Mouse (Mus musculus): ENCODE results near the gene Ldha. TPM values are rescaled to one million over a fixed set of nuclear protein-coding genes. Genes with fewer than 3 reads are reported as not detected.
"Not testable (repeated sequence)": the region's sequence is repeated elsewhere in the genome, so short reads cannot be mapped to it uniquely, and the experiment has no call there.

Gene Ldha
- total RNA-seq (2015) (597 and 639 TPM in 2 replicates), total RNA-seq (2017) (442 and 446 TPM in 2 replicates)

DNA sequence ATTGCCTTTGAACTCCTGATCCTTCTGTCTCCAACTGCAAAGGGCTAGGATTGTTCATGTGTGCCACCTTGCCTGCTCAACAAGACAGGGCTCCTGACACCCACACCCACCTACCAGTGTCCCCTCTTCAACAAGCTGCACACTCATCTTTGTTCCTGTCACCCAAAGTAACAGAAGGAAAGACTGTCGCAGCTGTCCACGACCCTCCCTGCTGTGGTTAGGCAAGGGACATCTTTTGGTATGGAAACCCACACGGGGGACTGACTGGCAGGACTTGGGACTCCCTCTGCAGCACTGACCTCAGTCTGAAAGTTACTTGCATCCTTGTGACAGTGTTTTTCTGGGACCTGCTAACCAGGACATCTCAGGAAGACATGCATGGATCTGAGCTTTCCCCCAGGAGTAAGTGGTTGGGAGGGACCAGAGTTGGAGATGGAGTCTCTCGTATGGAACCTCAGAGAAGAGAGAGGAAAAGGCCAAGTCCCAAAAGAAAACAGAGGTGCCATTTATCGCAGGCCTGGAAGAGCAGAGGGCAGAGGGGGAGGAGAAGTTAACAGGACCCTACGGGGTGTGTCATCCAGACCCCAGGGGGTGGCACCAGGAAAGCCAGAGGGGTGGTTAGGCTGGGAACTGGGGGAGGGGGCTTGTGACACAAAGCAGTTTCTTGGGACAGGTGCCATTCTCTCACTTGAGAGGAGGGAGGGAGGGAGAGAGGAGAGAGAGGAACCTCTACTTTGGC, at the start of gene Ldha:
Ldha (plus strand) TSS at position 689 of the 739 bp plus-strand sequence.
- ATAC-seq (replicated peaks; ENCODE audit: poor library complexity), result no peak

DNA sequence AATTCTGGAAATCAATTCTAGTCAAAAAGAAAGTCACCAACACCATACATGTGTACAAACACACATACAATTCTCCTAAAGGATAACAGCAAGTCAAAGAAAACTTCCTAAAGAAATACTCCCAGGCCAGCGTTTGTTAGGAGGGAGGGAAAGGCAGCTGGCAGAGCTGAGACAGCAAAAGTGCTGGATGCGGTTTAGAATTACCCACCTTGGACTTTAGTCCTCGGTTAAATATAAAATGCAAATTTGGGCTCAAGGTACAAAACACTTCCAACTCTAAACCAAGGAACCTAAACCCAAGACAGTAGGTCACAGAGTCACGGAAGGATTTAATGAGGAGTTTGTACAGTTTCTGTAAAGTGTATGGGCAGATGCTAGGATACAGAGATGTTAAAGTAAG, 47.4 kb upstream of the Ldha start:
- ATAC-seq (replicated peaks; ENCODE audit: poor library complexity), result no peak

DNA sequence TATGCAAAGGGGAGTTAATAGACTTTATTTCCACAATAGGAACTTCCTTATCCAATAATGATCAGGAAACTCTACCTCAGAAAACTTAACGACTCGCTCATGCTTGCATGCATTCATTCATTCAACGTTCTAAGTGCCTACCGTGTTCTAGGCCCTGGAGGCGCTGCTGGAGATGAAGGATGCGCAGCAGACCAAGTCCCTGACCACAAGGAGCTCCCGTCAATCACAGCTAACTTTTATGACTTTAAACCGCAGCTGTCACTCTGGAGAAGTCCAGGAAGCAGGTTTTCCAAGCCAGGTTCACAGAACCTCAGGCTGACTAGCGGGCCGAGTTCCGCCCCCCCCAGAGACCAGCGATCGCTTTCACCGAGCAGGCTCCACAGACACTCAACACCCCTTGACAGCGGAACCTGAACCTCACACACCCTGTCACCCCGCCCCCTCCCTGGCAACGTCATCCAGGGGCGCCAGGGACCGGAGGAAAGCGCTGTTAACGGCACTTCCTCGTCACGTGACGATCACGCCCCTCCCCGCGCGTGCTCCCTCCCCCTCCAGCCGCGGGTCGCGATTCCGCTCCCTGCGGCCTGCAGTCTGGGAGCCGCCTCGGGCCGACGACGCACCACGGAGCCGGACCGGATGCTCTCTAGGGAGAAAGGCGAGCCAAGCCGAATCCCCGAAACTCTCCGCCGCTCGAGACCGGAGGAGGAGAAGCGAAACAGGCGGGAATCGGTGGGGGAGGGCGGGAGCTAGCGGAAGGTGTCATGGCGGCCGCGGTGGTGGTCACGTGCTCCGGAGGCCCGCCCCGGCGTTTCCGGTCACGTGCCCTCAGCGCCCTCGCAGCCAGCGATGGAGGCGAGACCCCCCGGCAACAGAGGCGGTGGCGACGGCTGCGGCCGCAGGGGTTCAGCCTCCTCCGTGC, 45.7 kb upstream of the Ldha start, which contains the start of the genes Hps5 and Gtf2h1:
Hps5 (minus strand) TSS at position 778 of the 919 bp plus-strand sequence.
Gtf2h1 (plus strand) TSS at position 817 of the 919 bp plus-strand sequence.
- peak; percentile 96 for ATAC-seq (replicated peaks; ENCODE audit: poor library complexity)

DNA sequence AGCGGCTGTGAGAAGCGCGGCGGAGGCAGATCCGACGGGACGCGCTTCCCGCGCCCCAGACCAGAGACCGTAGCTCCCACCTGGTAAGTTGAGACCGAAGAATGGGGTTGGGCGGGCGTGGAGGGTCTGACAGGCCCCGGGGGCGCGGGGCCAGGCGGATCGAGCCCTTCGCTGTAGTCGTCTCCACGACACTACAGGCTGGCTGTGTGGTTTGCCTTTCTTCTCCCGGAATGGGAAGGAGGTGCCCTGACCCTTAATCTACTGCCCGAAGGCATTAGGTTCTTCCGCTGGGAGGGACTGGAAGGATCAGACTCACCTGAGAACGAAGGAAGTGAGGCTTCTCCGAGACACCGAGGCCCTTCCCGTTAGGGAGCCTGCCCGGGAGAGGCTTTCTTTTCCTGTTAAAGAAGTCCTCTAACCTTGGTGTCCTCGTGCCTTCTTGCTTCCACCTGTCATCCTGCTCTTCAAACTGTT, 45.0 kb upstream of the Ldha start:
- ATAC-seq (replicated peaks; ENCODE audit: poor library complexity), result no peak

DNA sequence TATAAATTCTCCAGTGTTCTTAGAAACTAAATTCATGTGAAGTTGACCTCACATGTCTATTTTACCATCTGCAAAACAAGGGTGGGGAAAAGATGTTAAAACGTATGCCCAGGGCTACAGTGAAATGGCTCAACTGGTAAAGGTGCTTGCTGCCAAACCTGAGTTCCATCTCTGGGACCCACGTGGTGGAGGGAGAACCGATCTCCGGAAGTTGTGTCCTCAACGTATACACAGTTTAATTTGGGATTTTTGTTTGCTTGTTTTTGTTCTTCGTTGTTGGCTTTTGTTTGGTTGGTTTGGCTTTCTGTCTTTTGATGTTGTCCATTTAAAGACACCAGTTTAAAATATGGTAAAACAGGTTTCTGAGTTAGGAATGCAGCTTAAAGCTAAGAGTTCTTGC, 44.5 kb upstream of the Ldha start:
- ATAC-seq (replicated peaks; ENCODE audit: poor library complexity), result no peak

DNA sequence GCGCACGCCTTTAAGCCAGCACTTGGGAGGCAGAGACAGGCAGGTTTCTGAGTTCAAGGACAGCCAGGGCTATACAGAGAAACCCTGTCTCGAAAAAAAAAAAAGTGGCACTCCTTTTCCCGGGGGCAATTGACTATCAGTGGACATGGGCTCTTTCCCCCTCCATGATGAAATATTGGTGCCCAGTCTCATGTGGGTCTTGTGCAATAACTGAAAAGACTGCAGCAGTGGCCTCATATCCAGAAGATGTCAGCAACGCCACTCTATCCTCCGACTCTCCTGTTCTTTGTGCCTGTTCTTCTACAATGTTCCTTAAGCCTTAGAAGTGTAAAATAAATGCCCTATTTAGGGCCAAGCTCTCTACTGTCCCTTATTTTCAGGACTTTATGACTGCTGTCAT, 30.9 kb upstream of the Ldha start:
- peak; percentile 76 for ATAC-seq (replicated peaks; ENCODE audit: poor library complexity)

DNA sequence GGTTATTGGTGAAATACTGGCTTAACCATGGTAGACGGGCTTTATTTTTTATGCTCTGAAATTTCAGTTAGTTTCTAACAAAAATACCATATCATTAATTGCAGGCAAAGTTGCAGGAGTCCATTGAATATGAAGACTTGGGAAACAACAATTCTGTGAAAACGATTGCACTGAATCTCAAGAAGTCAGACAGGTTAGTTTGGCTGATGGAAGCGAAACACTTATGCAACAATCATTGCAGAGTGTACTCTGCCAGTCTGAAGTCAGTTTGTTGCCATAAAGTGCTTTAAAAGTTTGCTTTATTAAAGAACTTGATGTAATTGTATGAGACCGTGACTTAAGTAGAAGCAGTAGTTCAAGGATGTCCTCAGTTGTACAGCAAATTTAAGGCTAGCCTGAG, 27.3 kb upstream of the Ldha start:
- ATAC-seq (replicated peaks; ENCODE audit: poor library complexity), result no peak

DNA sequence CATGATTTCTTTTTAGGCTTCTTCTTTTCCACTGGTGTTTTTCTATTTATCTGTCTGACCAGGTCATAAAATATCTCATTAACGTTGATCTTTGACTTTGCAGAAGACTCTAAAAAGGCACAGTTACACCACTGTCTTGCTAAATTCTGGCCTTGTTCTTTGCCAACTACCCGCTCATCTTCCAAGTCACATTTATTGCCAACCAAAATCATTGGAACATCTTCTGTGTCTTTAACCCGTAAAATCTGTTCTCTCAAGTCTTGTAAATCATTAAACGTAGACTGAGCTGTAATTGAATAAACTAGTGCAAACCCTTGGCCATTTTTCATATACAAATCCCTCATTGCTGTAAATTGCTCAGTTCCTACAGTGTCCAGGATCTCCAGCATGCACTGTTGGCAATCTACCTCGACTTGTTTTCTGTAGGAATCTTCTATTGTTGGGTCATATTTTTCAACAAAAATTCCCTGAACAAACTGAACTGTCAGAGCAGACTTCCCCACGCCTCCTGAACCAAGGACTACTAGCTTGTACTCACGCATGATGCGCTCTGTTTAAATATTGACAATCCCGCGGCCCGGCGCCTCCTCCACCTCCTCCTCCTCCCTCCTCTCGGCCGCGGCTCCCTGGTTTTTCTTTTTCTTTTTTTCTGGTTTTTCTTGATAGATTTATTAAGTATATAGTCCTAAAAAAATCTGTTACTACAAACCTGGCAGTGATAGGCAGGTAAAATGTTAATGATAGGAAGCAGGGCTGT, 20.2 kb upstream of the Ldha start:
- not testable (repeated sequence) for ATAC-seq (replicated peaks; ENCODE audit: poor library complexity)

DNA sequence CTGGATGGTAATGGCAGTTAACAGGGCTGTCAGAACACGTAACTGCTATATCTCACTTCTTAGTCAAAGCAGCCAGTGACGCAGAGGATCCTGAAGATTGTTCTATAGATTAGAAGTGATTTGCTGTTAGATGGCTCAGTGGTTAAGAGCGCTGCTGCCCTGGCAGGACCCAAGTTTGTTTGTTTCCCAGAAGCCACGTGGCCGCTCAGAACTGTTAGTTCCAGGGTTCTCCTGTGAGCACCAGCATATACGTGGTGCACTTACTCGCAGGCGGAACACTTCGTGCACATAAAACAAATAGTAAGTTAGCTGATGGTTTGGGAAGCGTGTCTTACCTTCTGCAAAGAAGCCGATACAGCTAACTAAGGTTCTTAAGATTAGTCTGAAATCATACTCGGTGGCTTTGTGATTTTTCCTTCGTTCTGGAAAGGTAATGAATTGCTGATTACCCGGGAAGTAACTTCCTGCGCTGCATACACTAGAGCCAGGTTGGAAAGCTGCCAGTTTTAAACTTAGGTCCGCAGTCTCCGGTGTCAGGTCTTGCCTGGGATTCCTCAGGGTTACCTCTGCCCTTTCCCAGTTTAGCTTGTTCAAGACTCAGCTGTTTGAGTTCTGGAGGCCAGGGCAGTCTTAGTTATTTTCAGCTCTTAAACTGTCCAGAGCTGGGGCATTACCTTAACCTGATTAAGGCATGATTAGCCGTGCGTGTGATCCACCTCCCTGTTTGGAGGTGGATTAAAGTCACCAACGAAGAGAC, 14.1 kb upstream of the Ldha start:
- no peak for ATAC-seq (replicated peaks; ENCODE audit: poor library complexity)

DNA sequence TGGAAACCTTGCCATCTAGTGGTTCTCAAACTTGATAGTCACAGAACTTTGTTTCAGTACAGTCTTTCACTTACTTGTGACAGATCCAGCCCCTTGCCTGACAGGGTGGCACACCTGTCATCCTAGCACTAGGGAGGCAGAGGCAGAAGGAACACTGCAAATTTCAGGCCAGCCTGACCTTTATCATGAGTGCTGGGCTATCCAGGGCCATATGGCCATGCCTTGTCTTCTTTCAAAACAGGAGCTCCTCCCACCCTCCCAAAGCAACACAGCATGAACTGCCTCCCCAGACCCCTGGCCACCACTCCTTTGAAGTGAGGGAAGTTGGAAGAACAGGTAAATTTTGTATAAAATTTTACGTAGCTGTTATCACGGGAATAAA, 13.5 kb upstream of the Ldha start:
- ATAC-seq (replicated peaks; ENCODE audit: poor library complexity), result no peak

DNA sequence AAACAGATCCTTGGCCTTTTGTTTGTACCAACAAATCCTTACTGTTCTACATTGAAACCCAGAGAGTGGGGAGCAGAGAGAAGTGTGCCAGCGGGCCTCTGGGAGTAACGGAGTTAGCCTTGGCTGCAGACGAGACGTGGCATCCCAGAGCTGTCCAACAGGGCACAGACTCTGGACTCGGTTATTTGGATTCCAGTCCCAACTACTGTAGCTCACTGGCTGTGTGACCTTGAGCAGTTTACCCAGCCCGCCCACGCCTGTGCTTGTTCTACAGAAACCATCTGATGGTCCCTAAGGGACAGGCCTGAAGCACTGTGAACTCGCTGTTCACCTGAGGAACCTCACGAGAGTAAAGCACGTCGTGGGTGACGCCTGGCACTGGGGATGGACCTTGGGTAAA, 11.4 kb upstream of the Ldha start:
- ATAC-seq (replicated peaks; ENCODE audit: poor library complexity), result no peak

DNA sequence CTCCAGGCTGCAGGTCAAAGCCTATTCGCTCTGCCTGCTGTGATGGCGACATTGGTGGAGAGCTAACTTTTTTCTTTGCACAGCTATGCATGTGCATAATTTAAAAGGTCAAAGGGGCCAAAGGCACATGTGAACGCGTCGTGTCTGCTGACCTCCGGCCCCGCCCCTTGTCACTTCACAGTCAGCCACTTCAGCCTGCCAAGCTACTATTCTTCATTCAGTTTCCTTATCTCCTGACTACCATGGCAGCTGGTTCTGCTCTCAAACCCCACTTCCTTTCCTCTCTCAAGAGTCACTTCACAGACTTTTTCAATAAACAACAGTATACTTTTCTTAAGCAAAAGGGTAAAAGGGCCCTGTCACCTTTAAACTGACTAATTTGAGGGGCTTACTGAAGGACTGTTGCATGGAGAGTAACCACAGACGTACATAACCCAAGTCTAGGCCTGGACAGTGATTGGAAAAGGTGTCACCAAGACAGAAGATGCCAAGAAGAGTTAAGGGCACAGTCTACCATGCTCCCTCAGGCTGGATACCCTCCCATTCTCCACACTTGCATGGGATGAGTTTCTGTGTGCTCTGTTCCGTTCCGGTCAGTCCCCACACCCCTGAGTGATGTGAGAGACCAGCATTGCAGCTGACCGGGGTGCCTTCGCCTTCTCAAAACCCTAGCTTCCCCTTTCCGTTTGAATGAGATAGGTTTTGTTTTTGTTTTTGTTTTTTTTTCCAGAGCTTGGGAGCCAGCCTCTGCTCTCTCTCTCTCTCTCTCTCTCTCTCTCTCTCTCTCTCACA, 10.3 kb upstream of the Ldha start:
- ATAC-seq (replicated peaks; ENCODE audit: poor library complexity), result peak; percentile 66

DNA sequence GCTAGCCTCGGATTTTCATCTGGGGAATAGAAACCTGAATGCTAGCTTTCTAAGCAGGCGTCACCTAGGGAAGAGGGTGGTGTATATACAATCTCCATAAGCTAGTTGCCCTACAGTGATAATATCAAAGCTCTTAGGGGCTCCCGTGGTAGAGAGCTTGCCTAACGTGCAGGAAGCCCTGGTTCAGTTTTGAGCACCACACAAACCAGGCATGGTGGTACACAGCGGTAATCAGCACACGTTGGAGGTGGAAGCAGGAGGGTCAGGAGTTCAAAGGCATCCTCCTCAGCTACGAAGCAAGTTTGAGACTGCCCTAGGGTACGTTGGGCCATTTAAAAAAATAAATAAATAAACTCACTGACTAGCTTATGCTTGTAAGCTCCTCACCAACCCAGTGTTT, 9.6 kb upstream of the Ldha start:
- ATAC-seq (replicated peaks; ENCODE audit: poor library complexity), result no peak

DNA sequence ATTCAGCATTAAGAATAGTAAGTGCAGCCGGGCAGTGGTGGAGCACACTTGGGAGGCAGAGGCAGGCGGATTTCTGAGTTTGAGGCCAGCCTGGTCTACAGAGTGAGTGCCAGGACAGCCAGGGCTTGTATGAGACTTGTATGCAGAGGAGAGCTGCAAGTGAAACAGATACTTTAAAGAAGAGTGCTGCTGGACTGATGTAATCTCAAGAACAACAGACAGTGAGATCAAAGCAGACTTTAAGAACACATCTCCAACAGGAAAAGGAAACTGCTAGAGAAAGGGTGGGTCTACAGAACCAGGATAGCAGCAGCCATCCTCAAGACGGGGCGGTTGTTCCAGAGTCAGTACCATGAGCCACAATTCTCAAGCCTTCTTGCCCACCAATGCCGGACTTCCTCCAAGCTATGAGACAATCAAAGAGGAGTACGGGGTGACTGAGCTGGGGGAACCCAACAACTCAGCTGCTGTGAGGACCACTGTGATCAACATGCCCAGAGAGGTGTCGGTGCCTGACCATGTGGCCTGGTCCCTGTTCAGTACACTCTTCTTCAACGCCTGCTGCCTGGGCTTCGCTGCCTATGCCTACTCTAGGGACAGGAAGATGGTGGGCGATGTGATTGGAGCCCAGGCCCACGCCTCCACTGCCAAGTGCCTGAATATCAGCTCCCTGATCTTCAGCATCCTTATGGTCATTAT, 9.0 kb upstream of the Ldha start:
- ATAC-seq (replicated peaks; ENCODE audit: poor library complexity), result not testable (repeated sequence)

DNA sequence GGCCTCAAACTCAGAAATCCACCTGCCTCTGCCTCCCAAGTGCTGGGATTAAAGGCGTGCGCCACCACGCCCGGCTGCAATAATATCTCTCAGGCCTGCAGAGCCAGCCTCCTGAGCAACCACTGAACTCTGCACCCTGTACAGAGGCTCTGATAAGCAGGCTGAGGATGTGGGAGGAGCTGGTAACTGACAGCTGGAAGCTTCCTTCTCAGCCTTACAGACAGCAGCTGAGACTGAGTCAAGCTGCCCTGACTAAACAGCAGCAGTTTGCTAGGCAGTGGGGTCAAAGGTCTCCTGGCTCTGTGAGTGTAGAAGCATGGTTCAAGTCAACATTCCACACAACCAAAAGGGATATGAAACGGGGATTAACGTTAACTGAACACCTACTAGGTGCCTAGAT, 8.0 kb upstream of the Ldha start:
- peak; percentile 88 for ATAC-seq (replicated peaks; ENCODE audit: poor library complexity)

DNA sequence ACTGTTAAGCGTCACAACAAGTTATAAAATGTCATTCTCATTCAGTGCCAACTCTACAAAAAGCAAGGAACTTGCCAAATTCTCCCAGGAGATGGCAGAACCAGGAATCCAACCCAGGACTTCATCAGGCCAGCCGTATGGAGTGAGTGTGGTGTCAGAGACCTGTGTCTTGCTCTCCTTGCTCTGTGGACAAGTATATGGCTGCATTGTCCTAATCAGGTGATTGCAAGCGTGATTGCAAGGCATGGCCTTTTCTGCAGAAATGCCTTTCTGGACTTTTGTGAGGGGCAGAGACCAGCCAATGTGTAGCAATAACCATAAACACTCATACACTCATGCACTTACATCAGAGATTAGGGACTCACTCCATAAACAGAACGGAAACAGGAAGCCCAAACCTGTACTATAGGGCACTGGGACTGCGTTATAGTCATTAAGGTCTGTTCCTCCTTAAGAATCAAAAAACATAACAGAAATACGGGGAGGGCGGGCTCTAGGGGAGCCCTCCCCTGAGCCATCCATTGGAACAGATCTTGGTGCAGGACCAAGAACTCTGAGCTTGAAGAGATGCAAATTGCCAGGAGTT, 7.5 kb upstream of the Ldha start:
- ATAC-seq (replicated peaks; ENCODE audit: poor library complexity), result peak; percentile 15; the same call in 1 of the 2 replicates

DNA sequence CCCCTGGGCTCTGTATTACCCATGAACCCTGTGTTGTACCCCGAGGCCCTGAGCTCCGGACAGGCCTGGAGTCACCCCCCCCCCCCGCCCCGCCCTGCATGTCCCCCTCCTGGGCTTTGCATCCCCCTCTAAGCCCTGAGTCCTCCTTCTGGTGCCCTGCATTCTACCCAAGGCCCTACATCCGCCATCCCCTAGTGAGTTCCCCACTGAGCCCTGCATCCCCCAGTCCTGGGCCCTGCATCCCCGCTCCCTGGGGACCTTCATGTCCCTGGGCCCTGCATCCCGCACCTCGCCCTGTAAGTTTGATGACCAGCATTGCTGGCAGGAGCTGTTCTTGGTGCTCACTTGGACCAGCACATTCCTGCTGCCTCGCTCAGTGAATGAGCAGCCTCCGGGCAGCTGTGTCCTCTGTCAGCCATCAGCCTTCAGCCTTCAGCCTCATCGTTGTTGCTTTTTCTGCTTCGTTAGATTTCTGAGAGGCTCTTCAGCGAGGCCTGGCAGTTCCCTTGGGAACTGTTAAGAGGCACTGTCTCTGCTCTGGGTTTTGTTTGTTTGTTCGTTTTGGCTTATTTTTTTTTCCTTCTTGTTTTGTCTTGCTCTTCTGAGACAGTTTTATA, 6.2 kb upstream of the Ldha start:
- ATAC-seq (replicated peaks; ENCODE audit: poor library complexity), result no peak

DNA sequence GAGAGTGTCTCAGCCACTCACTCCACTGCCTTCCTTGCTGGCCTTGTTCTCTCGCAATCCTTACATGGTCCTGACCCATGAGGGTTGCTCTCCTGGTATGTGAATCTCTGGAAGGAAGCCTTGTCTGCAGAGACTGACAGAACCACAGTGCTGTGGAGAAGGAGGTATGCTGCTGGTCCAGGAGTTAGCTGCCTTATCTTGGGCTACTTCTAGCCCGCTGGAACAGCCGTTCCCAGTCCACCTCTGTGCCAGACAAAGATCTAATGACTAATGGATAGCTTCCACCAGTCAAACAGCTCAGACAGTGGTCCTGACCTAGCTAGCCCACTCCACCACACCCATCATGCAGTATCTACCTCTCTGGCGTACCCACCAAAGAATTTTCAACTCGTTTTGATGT, 4.9 kb upstream of the Ldha start:
- no peak for ATAC-seq (replicated peaks; ENCODE audit: poor library complexity)

Data from megakaryocyte progenitor cell, adult 5-6 weeks (primary cell).